Mouse (Mus musculus): ENCODE data around the gene Cpeb4. TPM values are rescaled to one million over a fixed set of nuclear protein-coding genes. Genes with fewer than 3 reads are reported as not detected.
"Not testable (repeated sequence)": the region's sequence is repeated elsewhere in the genome, so short reads cannot be mapped to it uniquely, and the experiment has no call there.

Cpeb4 gene
- polyA plus RNA-seq, 1 experiment from 2014 or later = 14.6 TPM

DNA sequence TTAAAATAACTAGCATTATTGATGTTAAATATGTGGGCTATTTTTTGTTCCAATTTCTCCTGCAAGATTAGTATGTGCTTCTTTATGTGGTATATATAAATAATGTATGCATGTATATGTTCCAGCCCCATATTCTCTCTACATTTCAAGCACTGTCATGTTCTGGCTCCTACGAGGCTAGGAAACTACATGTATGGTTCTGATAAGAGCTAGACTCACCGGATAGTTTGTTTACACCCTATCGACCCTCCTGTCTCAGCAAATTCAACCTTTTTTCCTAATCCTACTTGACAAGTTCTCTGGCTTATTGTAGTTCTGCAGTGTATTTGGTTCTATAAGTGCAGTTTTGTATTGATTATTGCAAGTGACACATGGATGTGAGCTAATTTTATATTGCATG, 36.7 kb upstream of the Cpeb4 start:
- Histone ChIP-seq H3K4me2 (replicated peaks) (no peak overlapping the region), H3K9me3 (no peaks in the 10 kb centered on the region), H3K27ac (replicated peaks) (no peak overlapping the region), H3K27me3 (0 out of 2 replicates have a peak, but pooled peaks cover 8% of the 10 kb centered on the region), H3K4me1 (peaks cover 21% of the 10 kb centered on the region), H3K4me3 (no peak overlapping the region), H3K9ac (replicated peaks) (no peak overlapping the region), H3K36me3 (no peaks in the 10 kb centered on the region)
- no peak for ATAC-seq (ENCODE audit: low FRiP score, low read depth)
- 89% methylated on average over 3 of the region's 3 CpGs for WGBS

DNA sequence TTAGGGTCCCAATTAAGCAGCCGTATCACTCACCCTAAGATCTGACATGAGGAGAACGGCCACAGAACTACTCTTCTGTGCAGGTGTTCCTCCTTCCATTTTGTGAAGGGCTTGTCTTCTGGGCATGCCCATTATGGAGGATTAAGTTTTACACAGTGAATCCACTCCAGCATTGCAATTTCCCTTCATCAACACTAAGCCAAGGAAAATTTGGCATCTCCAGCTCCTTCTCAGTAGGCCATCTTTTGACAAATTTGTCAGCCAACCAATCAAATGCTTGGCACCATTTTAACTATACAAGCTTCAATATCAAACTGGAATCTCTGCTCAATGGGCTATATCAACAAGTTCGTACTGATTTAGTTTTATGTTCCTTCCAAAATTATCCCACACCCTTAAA, 34.8 kb upstream of the Cpeb4 start:
- H3K9me3 ChIP-seq = no peaks in the 10 kb centered on the region
- ATAC-seq (ENCODE audit: low FRiP score, low read depth) = no peak
- H3K4me1 ChIP-seq = peaks cover 15% of the 10 kb centered on the region
- H3K4me2 ChIP-seq (replicated peaks) = no peak overlapping the region
- 84% methylated on average over 3 of the region's 3 CpGs for WGBS
- no peak overlapping the region for H3K4me3 ChIP-seq
- no peak overlapping the region for H3K27ac ChIP-seq (replicated peaks)
- H3K36me3 ChIP-seq = no peaks in the 10 kb centered on the region
- no peak overlapping the region for H3K9ac ChIP-seq (replicated peaks)
- H3K27me3 ChIP-seq = 0 out of 2 replicates have a peak, but pooled peaks cover 4% of the 10 kb centered on the region

DNA sequence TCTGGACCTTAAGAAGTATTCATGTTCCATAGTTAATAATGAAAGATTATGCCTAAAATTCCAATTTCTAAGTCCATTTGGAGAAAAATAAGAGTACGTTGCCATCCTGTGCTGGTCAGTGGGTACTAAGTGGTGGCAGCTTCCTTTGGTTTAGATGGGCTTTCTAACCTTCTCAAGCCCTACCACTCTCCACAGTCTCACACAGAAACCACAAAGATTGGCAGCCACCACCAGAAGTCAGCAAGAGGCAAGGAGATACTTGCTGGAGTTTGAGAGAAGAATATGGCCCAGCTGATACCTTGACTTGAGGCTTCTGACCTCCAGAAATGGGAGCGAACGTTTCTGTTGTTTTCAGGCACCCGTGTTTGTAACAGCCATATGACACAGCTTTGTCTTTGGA, 34.3 kb upstream of the Cpeb4 start:
- peaks cover 15% of the 10 kb centered on the region for H3K4me1 ChIP-seq
- no peaks in the 10 kb centered on the region for H3K9me3 ChIP-seq
- no peaks in the 10 kb centered on the region for H3K36me3 ChIP-seq
- no peak overlapping the region for H3K4me2 ChIP-seq (replicated peaks)
- WGBS = 91% methylated on average over 4 of the region's 4 CpGs
- no peak overlapping the region for H3K4me3 ChIP-seq
- no peak for ATAC-seq (ENCODE audit: low FRiP score, low read depth)
- no peaks in the 10 kb centered on the region for H3K27me3 ChIP-seq
- no peak overlapping the region for H3K9ac ChIP-seq (replicated peaks)
- no peak overlapping the region for H3K27ac ChIP-seq (replicated peaks)

DNA sequence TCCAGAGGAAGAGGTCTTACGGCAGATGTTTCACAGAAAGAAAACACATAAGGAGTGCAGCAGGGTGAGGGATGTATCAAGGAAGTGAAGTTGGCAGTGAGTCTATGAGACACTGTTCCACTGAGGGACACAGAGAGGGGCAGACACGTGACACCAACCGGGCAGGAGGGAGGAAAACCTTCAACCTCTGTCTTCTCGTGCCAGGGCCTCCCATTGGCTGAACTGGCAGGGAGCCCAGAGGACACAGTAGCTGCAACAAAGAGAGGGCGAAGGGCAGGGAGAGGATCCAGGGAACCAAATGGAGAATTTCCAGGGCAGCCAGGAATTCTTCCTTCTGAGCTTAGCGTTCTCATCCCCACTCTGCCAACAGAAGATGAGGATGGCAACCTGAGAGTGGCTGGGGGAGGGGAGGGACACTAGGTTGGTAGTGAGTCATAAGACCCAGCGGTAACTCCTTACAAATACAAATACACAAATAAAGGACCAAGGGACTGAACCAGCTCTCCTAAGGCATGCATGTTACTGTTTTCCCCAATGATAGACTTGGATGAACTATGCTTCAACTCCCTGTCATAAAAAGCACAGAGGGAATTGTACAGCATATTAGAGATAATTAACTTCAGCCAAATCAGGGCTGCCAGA, 33.4 kb upstream of the Cpeb4 start:
- Histone ChIP-seq H3K27ac (replicated peaks) (no peak overlapping the region), H3K4me2 (replicated peaks) (no peak overlapping the region)
- 50% methylated on average over 7 of the region's 7 CpGs for WGBS

DNA sequence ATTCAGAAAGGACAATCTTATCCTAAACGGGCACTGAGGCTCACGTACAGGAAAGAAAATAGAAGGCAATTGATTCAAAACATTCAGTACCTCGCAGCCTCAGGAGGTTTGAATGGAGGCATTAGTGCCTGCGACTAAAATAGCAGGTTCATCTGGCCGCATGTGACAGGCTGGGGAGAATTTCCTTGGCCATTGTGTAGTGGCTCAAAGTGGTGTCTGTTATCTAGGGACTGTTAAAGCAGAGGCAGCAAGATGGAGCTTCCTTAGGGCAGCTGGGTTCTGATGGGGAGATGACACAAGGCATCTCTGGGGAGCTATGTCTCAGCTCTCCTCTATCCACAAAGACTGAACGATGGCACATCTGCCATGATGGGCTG, 32.9 kb upstream of the Cpeb4 start:
- ATAC-seq (ENCODE audit: low FRiP score, low read depth) = peak; percentile 36; the same call in 1 of the 2 replicates
- Histone ChIP-seq H3K4me2 (replicated peaks) (no peak overlapping the region), H3K9ac (replicated peaks) (no peak overlapping the region), H3K4me1 (peaks cover 15% of the 10 kb centered on the region), H3K9me3 (no peaks in the 10 kb centered on the region), H3K27ac (replicated peaks) (peak overlapping the region; percentile 26; the same call in 1 of the 2 replicates), H3K27me3 (no peaks in the 10 kb centered on the region), H3K36me3 (no peaks in the 10 kb centered on the region), H3K4me3 (no peak overlapping the region)
- WGBS = 45% methylated on average over 6 of the region's 6 CpGs

More for the DNA sequence above, 33.4 kb upstream of the Cpeb4 start:
- H3K4me3 ChIP-seq = no peak overlapping the region
- no peak overlapping the region for H3K9ac ChIP-seq (replicated peaks)
- H3K4me1 ChIP-seq = peaks cover 15% of the 10 kb centered on the region
- H3K36me3 ChIP-seq = no peaks in the 10 kb centered on the region
- no peaks in the 10 kb centered on the region for H3K27me3 ChIP-seq
- ATAC-seq (ENCODE audit: low FRiP score, low read depth) = peak; percentile 47; the same call in 1 of the 2 replicates
- H3K9me3 ChIP-seq = no peaks in the 10 kb centered on the region

DNA sequence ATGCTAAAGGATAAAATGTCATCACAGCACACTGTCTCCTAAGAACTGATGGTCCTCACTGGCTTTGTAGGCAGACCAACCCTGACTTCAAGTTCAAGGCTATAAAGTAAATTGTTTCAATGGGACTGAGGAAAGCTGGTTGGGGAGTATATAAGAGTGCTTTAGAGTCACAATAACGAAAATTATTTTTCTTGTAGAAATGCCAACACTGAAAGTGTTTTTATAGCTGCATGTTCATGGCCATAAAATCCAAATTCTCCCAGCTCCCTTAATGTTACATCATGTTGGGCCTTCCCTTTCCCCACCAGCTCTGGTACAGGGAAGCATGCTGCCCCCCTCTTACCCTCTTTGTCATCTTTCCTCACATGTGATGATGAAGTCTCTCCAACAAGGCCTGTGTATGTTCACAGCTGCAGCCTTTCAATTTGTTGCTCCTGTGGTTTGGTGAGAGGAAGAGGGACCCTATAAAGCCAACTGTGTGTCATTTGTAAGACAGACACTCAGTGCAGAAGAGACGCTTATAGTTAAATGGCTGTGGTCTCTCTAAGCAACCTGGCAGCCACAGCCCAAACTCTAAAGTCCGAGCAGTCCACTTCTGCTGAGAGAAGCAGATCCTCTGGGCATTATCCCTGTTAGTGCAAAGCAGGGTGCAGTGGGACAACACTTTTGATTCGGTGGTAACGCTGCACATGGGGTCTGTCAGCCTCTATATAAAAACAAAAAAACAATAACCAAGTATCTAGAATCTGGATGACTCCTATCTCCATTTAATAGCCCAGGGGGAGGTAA, 29.6 kb upstream of the Cpeb4 start:
- Histone ChIP-seq H3K27me3 (no peaks in the 10 kb centered on the region), H3K9ac (replicated peaks) (no peak overlapping the region), H3K9me3 (no peaks in the 10 kb centered on the region), H3K27ac (replicated peaks) (no peak overlapping the region), H3K4me2 (replicated peaks) (no peak overlapping the region), H3K4me3 (no peak overlapping the region), H3K4me1 (peaks cover 25% of the 10 kb centered on the region), H3K36me3 (no peaks in the 10 kb centered on the region)
- WGBS = 84% methylated on average over 5 of the region's 5 CpGs
- no peak for ATAC-seq (ENCODE audit: low FRiP score, low read depth)

DNA sequence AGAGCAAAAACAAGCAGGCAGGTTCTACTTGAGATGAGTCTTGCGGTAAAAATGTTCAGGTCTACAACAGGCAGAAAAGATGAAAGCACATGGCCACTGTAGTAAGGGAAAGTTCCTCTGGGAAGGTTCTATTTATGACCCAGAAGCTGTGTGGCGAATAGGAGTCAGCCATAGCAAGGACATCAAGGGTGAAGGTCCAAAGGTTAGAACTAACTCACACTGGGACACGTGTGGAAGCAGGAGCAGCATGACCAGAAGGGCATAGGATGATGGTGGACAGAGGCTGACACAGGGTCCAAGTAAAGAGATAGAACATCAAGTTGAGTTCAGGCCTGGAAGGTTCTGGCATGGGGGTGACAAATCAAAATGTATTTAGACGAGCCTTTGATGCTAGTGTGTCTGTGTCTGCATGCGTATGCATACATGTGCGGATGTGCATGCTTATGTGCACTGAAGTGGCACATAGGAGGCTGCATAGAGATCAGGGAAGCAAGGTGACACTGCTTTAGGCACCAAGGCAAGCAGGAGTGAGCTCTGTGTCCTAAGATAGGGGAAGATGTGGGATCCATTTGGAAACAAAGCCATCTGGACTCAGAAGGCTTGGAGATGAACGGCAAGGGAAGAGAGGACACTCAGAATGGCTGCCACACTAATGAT, 28.7 kb upstream of the Cpeb4 start:
- Histone ChIP-seq H3K4me2 (replicated peaks) (no peak overlapping the region), H3K4me1 (peaks cover 32% of the 10 kb centered on the region), H3K9ac (replicated peaks) (no peak overlapping the region), H3K4me3 (no peak overlapping the region), H3K36me3 (no peaks in the 10 kb centered on the region), H3K27ac (replicated peaks) (0 out of 2 replicates have a peak overlapping the region, but pooled peaks have one; percentile 20), H3K9me3 (no peaks in the 10 kb centered on the region), H3K27me3 (no peaks in the 10 kb centered on the region)
- no peak for ATAC-seq (ENCODE audit: low FRiP score, low read depth)
- WGBS = 89% methylated on average over 7 of the region's 7 CpGs

DNA sequence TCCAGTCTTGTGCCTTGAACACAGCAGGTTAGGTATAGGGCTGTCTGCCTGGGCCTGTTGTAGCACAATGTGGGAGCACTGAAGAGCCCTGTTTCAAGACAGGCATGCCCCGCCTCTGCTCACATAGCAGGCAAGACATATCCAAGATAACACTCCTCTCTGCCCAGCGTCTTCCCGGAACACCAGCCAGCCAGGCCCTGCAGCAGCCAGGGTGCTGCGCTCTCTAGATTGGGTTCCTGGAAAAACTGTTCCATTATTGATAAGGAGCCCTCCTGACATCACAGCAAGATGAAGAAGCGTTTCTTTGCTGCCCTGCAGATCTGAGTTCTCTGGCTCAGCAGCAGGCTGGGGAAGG, 28.2 kb upstream of the Cpeb4 start:
- H3K27ac ChIP-seq (replicated peaks) = 0 out of 2 replicates have a peak overlapping the region, but pooled peaks have one; percentile 20

DNA sequence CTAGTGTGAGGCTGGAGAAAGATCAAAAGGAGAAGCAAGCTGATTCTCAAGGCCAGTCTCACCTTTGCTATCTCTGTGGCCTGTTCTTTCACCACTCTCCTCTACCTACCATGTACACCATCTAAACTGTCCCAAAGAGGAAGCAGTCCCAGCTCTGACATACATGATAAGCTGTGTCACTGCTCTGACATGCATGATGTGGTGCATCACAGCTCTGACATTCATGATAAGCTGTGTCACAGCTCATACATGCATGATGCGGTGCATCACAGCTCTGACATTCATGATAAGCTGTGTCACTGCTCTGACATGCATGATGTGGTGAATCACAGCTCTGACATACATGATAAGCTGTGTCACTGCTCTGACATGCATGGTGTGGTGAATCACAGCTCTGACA, 26.9 kb upstream of the Cpeb4 start:
- H3K27me3 ChIP-seq; H3K4me2 ChIP-seq (replicated peaks); H3K4me3 ChIP-seq; H3K36me3 ChIP-seq; H3K9ac ChIP-seq (replicated peaks); H3K9me3 ChIP-seq; ATAC-seq (ENCODE audit: low FRiP score, low read depth); H3K27ac ChIP-seq (replicated peaks): not testable (repeated sequence)
- 94% methylated on average over 1 of the region's 1 CpGs for WGBS
- peaks cover 19% of the 10 kb centered on the region for H3K4me1 ChIP-seq

More for the DNA sequence above, 28.2 kb upstream of the Cpeb4 start:
- no peaks in the 10 kb centered on the region for H3K27me3 ChIP-seq
- H3K4me2 ChIP-seq (replicated peaks) = no peak overlapping the region
- 84% methylated on average over 5 of the region's 5 CpGs for WGBS
- no peaks in the 10 kb centered on the region for H3K36me3 ChIP-seq
- H3K4me3 ChIP-seq = no peak overlapping the region
- no peak for ATAC-seq (ENCODE audit: low FRiP score, low read depth)
- H3K4me1 ChIP-seq = peaks cover 27% of the 10 kb centered on the region
- no peak overlapping the region for H3K9ac ChIP-seq (replicated peaks)
- no peaks in the 10 kb centered on the region for H3K9me3 ChIP-seq

DNA sequence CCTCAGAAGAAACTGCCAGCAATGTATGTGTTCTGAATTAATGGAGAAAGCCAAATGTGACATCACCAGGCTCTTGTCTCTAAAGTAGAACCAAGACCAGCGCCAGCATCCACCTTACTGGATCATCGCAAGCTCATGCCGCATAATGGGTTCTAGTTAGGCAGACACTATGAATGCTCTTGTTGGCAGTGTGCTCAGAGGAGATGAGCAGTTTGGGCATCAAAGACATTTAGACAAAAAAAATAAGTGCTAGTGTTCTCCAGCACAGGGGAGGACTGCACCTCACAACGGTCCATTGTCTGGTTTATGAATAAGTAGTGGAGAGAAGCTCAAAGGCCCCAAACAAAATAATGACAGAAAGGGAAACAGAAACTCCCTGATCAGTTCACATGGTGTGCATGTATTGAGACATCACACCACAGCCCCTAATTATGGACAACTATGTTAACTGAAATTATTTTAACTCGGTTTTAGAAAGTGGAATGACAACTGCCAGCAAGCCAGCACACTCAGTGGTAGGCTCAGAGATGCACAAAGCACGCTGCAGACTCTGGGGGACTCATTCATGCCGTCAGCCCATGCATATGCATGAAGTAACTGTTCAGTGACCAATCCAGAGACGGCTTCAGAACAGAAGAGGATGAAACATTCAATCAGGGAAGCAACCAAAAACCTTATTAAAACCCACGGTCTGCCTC, 25.1 kb upstream of the Cpeb4 start:
- peak; percentile 98 for ATAC-seq (ENCODE audit: low FRiP score, low read depth)
- Histone ChIP-seq H3K9ac (replicated peaks) (no peak overlapping the region; the same call in 1 of the 2 replicates), H3K27me3 (no peaks in the 10 kb centered on the region), H3K4me2 (replicated peaks) (peak overlapping the region; percentile 23), H3K4me1 (peaks cover 24% of the 10 kb centered on the region), H3K4me3 (no peak overlapping the region), H3K9me3 (no peaks in the 10 kb centered on the region), H3K27ac (replicated peaks) (peak overlapping the region; percentile 78), H3K36me3 (no peaks in the 10 kb centered on the region)
- 23% methylated on average over 9 of the region's 9 CpGs for WGBS

DNA sequence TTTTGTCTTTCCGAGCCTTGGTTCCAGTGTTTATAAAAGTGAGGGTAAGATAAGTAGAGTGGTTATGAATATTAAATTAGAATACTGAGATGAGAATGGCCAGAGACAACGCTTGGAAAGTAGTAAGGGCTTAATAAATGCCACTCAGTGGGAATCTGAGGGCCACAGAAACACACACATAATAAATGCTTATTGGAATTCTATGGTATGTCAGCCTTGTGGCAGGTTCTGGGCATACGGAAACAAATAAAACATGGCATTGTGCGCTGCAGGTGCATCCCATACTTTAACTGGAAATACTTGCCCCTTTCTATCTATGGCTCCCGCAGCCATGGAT, 24.6 kb upstream of the Cpeb4 start:
- H3K4me3 ChIP-seq = no peak overlapping the region
- ATAC-seq (ENCODE audit: low FRiP score, low read depth) = no peak; the same call in 1 of the 2 replicates
- peak overlapping the region; percentile 23 for H3K4me2 ChIP-seq (replicated peaks)
- 58% methylated on average over 5 of the region's 5 CpGs for WGBS
- peak overlapping the region; percentile 78 for H3K27ac ChIP-seq (replicated peaks)
- peaks cover 24% of the 10 kb centered on the region for H3K4me1 ChIP-seq
- H3K27me3 ChIP-seq = no peaks in the 10 kb centered on the region
- H3K9ac ChIP-seq (replicated peaks) = no peak overlapping the region
- no peaks in the 10 kb centered on the region for H3K9me3 ChIP-seq
- no peaks in the 10 kb centered on the region for H3K36me3 ChIP-seq

DNA sequence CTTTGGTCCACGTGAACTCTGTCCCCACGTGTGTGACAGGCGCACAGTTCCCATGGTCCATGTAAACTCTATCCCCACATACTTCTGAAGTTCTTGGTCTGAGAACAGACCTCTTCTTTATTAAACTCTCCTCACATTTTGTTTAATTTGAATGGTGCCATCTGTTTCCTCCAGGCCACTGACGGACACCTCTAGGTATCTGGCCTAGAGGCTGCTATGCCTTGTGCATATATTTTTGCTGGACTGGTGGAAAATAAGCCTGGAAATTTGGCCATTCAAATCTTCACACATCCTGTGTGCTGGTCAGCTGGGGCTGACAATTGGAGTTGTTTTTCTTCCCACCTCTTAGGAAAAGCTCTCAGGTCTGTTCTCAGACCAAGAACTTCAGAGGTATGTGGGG, 23.3 kb upstream of the Cpeb4 start:
- Histone ChIP-seq H3K9me3 (no peaks in the 10 kb centered on the region), H3K4me2 (replicated peaks) (no peak overlapping the region), H3K4me1 (peaks cover 24% of the 10 kb centered on the region), H3K4me3 (no peak overlapping the region), H3K9ac (replicated peaks) (no peak overlapping the region), H3K27ac (replicated peaks) (no peak overlapping the region), H3K36me3 (no peaks in the 10 kb centered on the region), H3K27me3 (no peaks in the 10 kb centered on the region)
- ATAC-seq (ENCODE audit: low FRiP score, low read depth) = no peak
- 85% methylated on average over 4 of the region's 4 CpGs for WGBS
